Mouse (Mus musculus) heart, adult 11 months (tissue): ENCODE results near the gene Tmem240.
A peak's percentile ranks its signal among the peaks of the same experiment; 100 is the strongest.
"Not testable (repeated sequence)": the region's sequence is repeated elsewhere in the genome, so short reads cannot be mapped to it uniquely, and the experiment has no call there.

ENCODE experiments used
- DNase-seq: peaks from one replicate; pipeline ENCODE4 v3.0.0; 2022

Gene Tmem240

GRCm38 (mm10) chr4:155734350-155734941 lies at the start of gene Tmem240:
Gene Tmem240 (plus strand): TSS chr4:155734800.
- DNase-seq = peak; percentile 99

DNA sequence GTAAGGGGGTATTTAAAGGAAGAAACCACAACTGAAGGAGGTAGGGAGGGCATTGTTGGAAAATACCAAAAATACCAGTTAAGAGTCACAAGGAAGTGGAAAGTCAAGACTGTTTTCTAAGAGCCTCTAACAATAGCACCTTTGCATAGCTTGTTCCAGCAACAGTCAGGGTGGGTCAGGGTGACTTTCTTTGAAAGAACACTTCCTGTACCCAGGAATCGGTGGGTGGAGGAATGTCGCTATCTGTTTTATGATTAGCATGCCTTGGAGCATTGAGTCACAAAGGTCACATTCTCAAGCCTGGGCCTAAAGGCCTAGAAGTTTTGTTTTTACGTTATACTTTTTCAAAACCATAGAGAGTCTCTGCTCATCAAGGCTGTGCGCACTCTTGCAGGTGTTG lies 46.8 kb upstream of the Tmem240 start:
- not testable (repeated sequence) for DNase-seq

GRCm38 (mm10) chr4:155690571-155691375 lies 43.8 kb upstream of the Tmem240 start:
- DNase-seq = no peak

GRCm38 (mm10) chr4:155692421-155692820 lies 42.2 kb upstream of the Tmem240 start:
- no peak for DNase-seq

GRCm38 (mm10) chr4:155694111-155694481 lies 40.5 kb upstream of the Tmem240 start, which contains the start of gene Fndc10:
Gene Fndc10 (plus strand): TSS chr4:155694342.
- peak; percentile 97 for DNase-seq

GRCm38 (mm10) chr4:155694482-155695401 lies 39.9 kb upstream of the Tmem240 start:
- peak; percentile 96 for DNase-seq

DNA sequence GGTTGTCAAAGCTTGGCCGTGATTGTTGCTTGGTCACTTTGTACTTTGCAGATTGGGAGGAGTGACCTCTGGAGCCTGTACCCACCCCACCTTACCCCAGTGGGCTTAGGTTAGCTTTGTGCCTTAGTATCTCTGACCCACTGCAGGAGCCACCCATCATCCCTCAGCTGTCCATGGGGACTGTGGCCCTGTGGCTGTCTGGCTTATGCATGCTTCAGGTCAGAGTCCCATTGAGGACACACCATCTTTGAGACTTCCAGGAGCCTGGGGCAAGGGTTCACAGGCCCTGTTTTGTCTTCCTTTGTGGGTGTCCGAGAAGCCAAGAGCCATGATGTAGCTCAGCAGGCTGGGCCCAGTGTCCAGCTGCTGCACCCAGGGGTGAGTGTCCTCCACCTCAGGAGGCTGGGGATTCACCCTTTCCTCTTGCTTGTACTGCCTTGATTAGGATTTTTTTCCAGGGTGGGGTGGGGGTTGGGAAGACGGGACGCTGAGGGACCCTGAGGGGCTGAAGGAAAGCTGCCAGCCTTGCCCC lies 39.0 kb upstream of the Tmem240 start:
- peak; percentile 92 for DNase-seq

GRCm38 (mm10) chr4:155696261-155697255 lies 38.0 kb upstream of the Tmem240 start:
- peak; percentile 85 for DNase-seq

- DNase-seq = no peak
These were observed 34.2 kb upstream of the Tmem240 start for GRCm38 (mm10) chr4:155700425-155700824.

- DNase-seq = no peak
These were observed 31.1 kb upstream of the Tmem240 start for GRCm38 (mm10) chr4:155703425-155703929.

DNA sequence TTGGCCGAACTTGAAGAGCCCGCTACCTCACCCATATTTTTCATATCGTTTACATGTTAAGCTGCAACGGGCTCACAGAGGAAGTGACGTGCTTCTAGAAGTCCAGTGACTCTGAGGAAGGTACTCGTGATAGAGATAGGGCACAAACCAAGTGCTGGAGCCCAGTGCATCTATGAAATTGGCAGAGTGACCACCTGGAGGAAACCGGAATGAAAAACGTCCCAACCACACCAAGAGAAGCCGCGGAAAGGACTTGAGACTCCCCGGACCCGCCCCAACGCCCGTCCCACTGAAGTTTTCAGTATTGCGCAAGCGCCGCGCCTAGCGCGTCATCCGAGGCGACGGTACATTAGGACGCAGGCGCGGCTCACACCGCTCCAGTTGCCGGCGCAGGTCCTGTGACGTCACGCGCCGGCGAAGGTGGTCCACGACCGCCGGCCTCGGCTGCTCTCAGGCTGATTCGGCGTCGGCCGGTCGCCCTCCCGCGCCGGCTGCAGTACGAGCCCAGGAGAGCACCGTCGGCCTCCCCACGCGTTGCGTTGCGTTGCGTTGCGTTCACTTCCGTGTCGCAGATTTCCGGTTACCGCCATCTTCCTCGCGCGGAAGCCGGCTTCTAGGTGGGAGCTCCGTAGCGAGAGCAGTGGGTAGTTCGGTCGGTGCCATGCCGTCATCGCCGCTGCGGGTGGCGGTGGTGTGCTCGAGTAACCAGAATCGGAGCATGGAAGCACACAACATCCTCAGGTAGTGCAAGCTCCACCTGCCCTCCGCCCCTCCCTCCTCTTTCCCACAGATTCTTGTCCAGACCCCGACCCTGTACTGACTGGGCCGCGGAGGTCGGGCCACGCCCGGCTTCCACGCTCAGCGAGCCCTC lies 29.6 kb upstream of the Tmem240 start, which contains the start of gene Ssu72:
Gene Ssu72, plus strand, starts transcription at position 80 of the 871 bp plus-strand sequence.
- DNase-seq = peak; percentile 99

DNA sequence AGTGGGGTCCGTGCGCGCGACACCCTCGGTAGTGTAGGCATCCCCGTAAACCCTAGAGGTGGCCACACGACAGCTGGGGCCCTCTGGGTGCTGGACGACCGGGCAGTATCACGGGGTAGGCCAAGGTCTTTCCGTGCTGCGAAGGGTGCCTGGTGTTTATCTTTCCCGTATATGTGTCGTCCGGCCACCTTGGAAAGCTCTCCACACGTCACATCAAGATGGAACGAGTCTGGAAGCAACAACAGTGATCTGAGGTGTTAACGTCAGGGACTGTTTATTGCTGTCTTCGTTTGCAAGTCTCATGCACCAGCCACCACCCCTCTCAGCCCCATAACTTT lies 29.0 kb upstream of the Tmem240 start:
- no peak for DNase-seq

DNA sequence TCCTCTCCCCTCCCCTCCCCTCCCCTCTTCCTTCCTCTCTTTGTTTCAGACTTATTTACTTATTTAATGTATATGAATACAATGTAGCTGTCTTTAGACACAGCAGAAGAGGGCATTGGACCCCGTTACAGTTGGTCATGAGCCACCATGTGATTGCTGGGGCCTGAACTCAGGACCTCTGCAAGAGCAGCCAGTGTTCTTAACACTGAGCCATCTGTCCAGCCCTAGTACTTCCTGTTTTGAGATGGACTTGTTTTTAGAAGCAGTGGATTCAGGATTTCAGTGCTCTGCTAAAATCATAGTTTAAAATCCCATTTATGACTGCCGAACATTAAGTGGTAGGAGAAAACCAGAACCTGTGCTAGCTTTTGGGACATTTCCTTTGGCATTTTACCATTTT lies 26.0 kb upstream of the Tmem240 start:
- no peak for DNase-seq

GRCm38 (mm10) chr4:155708988-155709387 lies 25.6 kb upstream of the Tmem240 start:
- no peak for DNase-seq

DNA sequence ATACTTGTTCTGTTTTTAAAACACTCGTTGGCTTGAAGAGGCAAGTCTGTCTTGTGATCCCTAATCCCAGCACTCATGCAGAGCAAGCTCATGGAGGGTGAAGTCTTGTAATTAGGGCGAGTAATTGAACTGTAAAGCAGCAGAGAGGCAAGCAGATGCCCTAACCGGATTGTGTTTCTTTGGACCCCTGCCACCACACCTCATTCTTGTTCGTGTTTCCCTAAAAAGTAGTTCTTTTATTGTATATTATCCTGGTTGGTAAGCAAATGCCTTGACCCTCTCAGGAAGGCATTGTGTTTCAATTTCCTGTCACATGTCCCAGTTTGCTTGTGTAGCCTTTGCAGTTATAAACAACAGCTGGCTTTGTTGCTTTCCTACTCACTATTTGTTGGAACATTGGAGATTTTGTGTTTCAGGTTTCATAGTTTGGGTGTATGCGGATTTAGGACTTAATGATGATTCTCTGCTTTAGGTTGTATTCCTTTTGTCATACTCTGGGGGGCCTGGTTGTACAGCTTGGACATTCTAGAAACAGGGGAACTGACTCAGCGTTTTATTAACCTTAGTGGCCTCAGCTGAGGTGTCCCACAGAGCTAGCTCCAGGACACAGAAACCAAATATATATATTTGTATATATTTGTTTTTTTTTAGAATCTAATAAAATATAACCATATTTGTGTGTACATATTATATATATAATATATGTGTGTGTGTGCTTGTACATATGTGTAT lies 23.9 kb upstream of the Tmem240 start:
- DNase-seq = peak; percentile 91

- DNase-seq = peak; percentile 87
These were observed 12.9 kb upstream of the Tmem240 start for GRCm38 (mm10) chr4:155721668-155722083.

DNA sequence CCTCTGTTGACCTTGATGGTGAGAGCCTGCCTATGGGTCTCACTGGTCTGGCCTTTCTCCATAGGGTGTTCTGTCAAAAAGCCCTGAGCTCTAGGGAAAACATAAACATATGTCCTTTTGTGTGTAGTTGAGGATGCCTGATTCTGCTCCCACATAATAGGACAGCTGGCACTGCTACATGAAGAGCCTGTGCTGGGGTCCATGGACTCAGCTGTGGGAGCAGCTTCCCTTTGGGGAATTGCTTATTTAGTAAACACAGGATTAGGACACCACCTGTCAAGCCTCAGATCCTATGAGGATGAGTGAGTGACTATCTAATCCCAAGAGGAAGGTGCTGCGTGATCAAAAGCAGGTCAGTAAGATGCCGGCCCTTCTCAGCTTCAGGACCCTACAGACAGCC lies 6.6 kb upstream of the Tmem240 start:
- DNase-seq = no peak

DNA sequence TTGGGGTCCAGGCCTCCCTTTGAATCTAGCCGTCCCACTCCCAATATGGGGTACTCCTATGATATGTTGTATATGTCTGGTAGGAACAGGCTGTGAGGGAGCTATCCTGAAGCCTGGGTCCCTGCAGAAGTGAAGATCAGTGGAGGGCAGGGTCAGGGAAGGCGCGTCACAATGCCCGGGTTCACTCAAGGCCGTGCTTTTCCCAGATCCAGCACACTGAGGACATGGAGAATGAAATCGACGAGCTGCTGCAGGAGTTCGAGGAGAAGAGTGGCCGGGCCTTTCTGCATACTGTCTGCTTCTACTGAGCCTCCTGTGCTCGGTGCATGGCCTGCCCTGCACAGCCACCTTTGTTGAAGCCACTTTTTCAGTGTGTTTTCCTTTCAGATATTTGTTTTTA lies 1.3 kb upstream of the Tmem240 start:
- peak; percentile 90 for DNase-seq

DNA sequence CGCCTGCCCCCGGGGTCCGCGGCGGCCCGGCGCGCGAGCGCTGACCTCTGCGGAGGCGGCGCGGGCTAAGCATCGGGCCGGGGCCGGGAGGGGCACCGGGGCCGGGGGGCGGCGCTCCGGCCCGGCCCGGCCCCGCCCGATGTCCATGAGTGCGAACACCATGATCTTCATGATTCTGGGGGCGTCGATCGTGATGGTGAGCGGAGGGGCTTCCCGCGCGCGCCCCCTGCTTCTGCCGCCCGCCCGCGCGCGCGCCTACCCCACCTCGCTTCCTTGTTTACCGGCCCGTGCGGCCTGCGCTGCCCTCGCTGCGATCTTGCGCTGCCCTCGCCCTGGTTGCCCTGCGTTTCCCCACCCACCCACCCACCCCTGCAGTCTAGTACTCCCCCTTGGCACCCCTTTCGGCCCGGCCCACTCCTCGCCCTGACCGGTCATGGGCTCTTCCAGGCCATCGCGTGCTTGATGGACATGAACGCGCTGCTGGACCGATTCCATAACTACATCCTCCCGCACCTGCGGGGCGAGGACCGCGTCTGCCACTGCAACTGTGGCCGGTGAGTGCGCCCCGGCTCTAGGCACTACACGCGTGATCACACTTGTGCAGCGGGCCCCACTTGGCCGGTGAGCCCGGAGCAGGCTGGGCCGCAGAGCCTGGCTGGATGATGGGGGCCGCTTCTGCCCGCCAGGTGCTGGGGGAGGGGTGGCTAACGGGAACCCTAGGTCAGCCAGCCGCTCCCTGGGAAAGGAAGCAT lies 527 bp downstream of the Tmem240 start:
- DNase-seq = peak; percentile 97
